Mouse (Mus musculus): ENCODE measurements at regions not wholly inside any gene's neighbourhood (a gene's known extent, or its start where the extent isn't known, plus 50 kb on each side); places are given as distances from the start of the nearest gene placed in this dataset.

DNA sequence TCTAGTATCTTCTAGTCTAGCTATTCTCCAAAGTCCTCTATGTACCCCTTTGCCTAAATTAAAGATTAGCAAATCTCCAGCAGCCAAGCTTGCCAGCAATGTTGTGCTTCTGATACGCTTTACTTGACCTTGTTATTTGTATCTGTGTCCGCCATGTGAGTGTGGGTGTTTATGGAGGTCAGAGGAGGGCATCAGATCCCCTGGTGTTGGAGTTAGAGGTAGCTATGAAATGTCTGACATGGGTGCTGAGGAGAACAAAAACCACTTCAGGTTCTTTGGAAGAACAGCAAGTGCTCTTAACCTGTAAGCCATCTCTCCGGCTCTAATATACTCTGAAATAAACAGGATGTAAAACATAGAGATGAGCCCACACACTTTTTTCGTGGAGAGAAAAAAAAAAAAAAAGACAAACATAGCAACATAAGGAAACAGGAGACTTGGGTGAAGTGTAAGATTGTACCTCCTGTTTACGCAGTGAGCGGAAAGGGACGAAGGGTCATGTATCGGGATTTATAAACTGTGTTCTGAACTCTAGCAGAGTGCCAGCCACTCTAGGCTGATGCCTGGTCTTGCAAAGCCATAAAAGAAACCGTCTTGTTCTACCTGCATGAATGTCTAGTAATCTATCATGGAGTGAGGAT, 326.3 kb downstream of the Gadd45g start:
- no peak overlapping the region for H3K4me3 ChIP-seq (ENCODE audit: insufficient read depth, poor library complexity, severe bottlenecking)

DNA sequence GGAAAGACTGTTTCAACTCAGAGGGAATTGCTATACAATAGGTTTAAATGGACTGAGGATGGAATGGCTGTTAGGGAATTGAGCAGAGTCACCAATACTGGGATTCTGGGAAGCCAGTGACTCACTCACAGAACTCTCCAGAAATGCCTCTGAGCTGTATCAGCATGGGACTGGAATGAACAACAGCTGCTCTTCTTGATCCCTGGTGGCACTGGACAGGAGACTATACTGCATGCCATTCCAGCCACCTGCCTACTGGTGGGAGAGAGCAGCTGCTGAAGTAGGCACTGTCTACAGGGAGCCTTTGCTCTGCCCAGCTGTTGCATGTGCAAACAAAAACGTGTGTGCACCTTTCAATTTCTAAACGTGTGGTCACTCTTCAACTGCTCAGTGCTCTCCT, 329.2 kb downstream of the Gadd45g start:
- TF ChIP-seq CTCF (IDR thresholded peaks at IDR 0.05; ENCODE audit: control insufficient read depth, insufficient read depth, insufficient read length), result no peak
- peak; percentile 51 for TF ChIP-seq FOSL1 (IDR thresholded peaks at IDR 0.05; ENCODE audit: insufficient read depth, low read length, poor library complexity, severe bottlenecking)
- peak; percentile 44 for TF ChIP-seq MAX (IDR thresholded peaks at IDR 0.05)
- TF ChIP-seq CEBPB (IDR thresholded peaks at IDR 0.05; ENCODE audit: low read depth), result no peak
- TF ChIP-seq MYOD1 (IDR thresholded peaks at IDR 0.05; ENCODE audit: control insufficient read depth, insufficient read length, low read depth), result peak; percentile 98
- no peak overlapping the region for H3ac ChIP-seq (ENCODE audit: control insufficient read depth, insufficient read length, low read depth)
- H3K27me3 ChIP-seq (ENCODE audit: control insufficient read depth, insufficient read depth, insufficient read length), result no peaks in the 10 kb centered on the region
- H3K79me2 ChIP-seq (ENCODE audit: control insufficient read depth, insufficient read depth), result no peaks in the 10 kb centered on the region
- H3K4me3 ChIP-seq (ENCODE audit: insufficient read depth, poor library complexity, severe bottlenecking), result no peak overlapping the region
- no peaks in the 10 kb centered on the region for H3K36me3 ChIP-seq (ENCODE audit: control insufficient read depth, insufficient read depth)
- no peaks in the 10 kb centered on the region for H3K79me3 ChIP-seq (ENCODE audit: low read depth)

More for the DNA sequence above, 326.3 kb downstream of the Gadd45g start:
- TF ChIP-seq CEBPB (IDR thresholded peaks at IDR 0.05; ENCODE audit: low read depth), result no peak
- no peak for TF ChIP-seq FOSL1 (IDR thresholded peaks at IDR 0.05; ENCODE audit: insufficient read depth, low read length, poor library complexity, severe bottlenecking)
- no peak for TF ChIP-seq MYOD1 (IDR thresholded peaks at IDR 0.05; ENCODE audit: control insufficient read depth, insufficient read length, low read depth)
- no peak for TF ChIP-seq MYOG (IDR thresholded peaks at IDR 0.05; ENCODE audit: control insufficient read depth, extremely low read depth, insufficient read length)
- no peak for TF ChIP-seq MAX (IDR thresholded peaks at IDR 0.05)
- no peak for TF ChIP-seq USF1 (IDR thresholded peaks at IDR 0.05; ENCODE audit: low read depth)
- no peak for TF ChIP-seq CTCF (IDR thresholded peaks at IDR 0.05; ENCODE audit: control insufficient read depth, insufficient read depth, insufficient read length)
- no peaks in the 10 kb centered on the region for H3K36me3 ChIP-seq (ENCODE audit: control insufficient read depth, insufficient read depth)
- no peaks in the 10 kb centered on the region for H3K27me3 ChIP-seq (ENCODE audit: control insufficient read depth, insufficient read depth, insufficient read length)
- no peak overlapping the region for H3ac ChIP-seq (ENCODE audit: control insufficient read depth, insufficient read length, low read depth)
- no peaks in the 10 kb centered on the region for H3K79me3 ChIP-seq (ENCODE audit: low read depth)
- H3K79me2 ChIP-seq (ENCODE audit: control insufficient read depth, insufficient read depth), result no peaks in the 10 kb centered on the region

DNA sequence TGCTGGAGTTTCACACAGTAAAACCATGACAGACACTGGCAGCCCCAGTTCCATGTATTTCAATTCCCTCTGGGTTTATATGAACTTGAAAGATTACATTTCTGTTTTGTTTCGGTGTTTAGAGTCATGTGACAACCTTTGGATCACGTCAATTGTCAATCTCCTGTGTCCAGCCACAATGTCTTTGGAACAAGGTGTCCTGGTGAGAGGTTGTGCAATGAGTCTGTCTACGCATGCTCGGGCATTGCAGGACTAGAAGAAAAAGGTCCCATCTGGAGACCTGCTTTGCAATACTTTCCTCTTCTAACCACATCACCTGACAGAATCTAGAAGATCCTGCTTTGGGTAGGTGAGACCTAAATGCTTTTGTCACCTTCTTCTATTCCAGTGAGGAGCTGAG, 333.5 kb downstream of the Gadd45g start:
- no peaks in the 10 kb centered on the region for H3K79me2 ChIP-seq (ENCODE audit: control insufficient read depth, insufficient read depth)
- TF ChIP-seq FOSL1 (IDR thresholded peaks at IDR 0.05; ENCODE audit: insufficient read depth, low read length, poor library complexity, severe bottlenecking) (no peak), CEBPB (IDR thresholded peaks at IDR 0.05; ENCODE audit: low read depth) (no peak), MYOD1 (IDR thresholded peaks at IDR 0.05; ENCODE audit: control insufficient read depth, insufficient read length, low read depth) (no peak), USF1 (IDR thresholded peaks at IDR 0.05; ENCODE audit: low read depth) (no peak), MAX (IDR thresholded peaks at IDR 0.05) (no peak), CTCF (IDR thresholded peaks at IDR 0.05; ENCODE audit: control insufficient read depth, insufficient read depth, insufficient read length) (no peak)
- H3ac ChIP-seq (ENCODE audit: control insufficient read depth, insufficient read length, low read depth), result no peak overlapping the region
- no peaks in the 10 kb centered on the region for H3K79me3 ChIP-seq (ENCODE audit: low read depth)
- no peak overlapping the region for H3K4me3 ChIP-seq (ENCODE audit: insufficient read depth, poor library complexity, severe bottlenecking)
- H3K36me3 ChIP-seq (ENCODE audit: control insufficient read depth, insufficient read depth), result no peaks in the 10 kb centered on the region
- H3K27me3 ChIP-seq (ENCODE audit: control insufficient read depth, insufficient read depth, insufficient read length), result no peaks in the 10 kb centered on the region

- Histone ChIP-seq H3ac (ENCODE audit: control insufficient read depth, insufficient read length, low read depth) (no peak overlapping the region), H3K27me3 (ENCODE audit: control insufficient read depth, insufficient read depth, insufficient read length) (no peaks in the 10 kb centered on the region), H3K36me3 (ENCODE audit: control insufficient read depth, insufficient read depth) (no peaks in the 10 kb centered on the region), H3K79me3 (ENCODE audit: low read depth) (no peaks in the 10 kb centered on the region), H3K79me2 (ENCODE audit: control insufficient read depth, insufficient read depth) (no peaks in the 10 kb centered on the region), H3K4me3 (ENCODE audit: insufficient read depth, poor library complexity, severe bottlenecking) (no peak overlapping the region)
- no peak for TF ChIP-seq MAX (IDR thresholded peaks at IDR 0.05)
Measured at GRCm38 (mm10) chr13:52183635-52184034, 337.2 kb downstream of the Gadd45g start.

- Histone ChIP-seq H3K36me3 (ENCODE audit: control insufficient read depth, insufficient read depth) (no peaks in the 10 kb centered on the region), H3K27me3 (ENCODE audit: control insufficient read depth, insufficient read depth, insufficient read length) (no peaks in the 10 kb centered on the region), H3K4me3 (ENCODE audit: insufficient read depth, poor library complexity, severe bottlenecking) (no peak overlapping the region), H3K79me3 (ENCODE audit: low read depth) (no peaks in the 10 kb centered on the region), H3ac (ENCODE audit: control insufficient read depth, insufficient read length, low read depth) (no peak overlapping the region), H3K79me2 (ENCODE audit: control insufficient read depth, insufficient read depth) (no peaks in the 10 kb centered on the region)
- no peak for TF ChIP-seq MYOD1 (IDR thresholded peaks at IDR 0.05; ENCODE audit: control insufficient read depth, insufficient read length, low read depth)
- no peak for TF ChIP-seq MAX (IDR thresholded peaks at IDR 0.05)
- no peak for TF ChIP-seq FOSL1 (IDR thresholded peaks at IDR 0.05; ENCODE audit: insufficient read depth, low read length, poor library complexity, severe bottlenecking)
- no peak for TF ChIP-seq USF1 (IDR thresholded peaks at IDR 0.05; ENCODE audit: low read depth)
- no peak for TF ChIP-seq CTCF (IDR thresholded peaks at IDR 0.05; ENCODE audit: control insufficient read depth, insufficient read depth, insufficient read length)
- no peak for TF ChIP-seq MYOG (IDR thresholded peaks at IDR 0.05; ENCODE audit: control insufficient read depth, extremely low read depth, insufficient read length)
- TF ChIP-seq CEBPB (IDR thresholded peaks at IDR 0.05; ENCODE audit: low read depth), result no peak
Measured at GRCm38 (mm10) chr13:52185574-52185973, 339.1 kb downstream of the Gadd45g start.

GRCm38 (mm10) chr13:52187841-52188604, 341.5 kb downstream of the Gadd45g start:
- no peak overlapping the region for H3ac ChIP-seq (ENCODE audit: control insufficient read depth, insufficient read length, low read depth)

More at GRCm38 (mm10) chr13:52187841-52188604, 341.5 kb downstream of the Gadd45g start:
- H3K79me3 ChIP-seq (ENCODE audit: low read depth), result no peaks in the 10 kb centered on the region
- H3K4me3 ChIP-seq (ENCODE audit: insufficient read depth, poor library complexity, severe bottlenecking), result no peak overlapping the region
- no peaks in the 10 kb centered on the region for H3K36me3 ChIP-seq (ENCODE audit: control insufficient read depth, insufficient read depth)
- H3K79me2 ChIP-seq (ENCODE audit: control insufficient read depth, insufficient read depth), result no peaks in the 10 kb centered on the region
- H3K27me3 ChIP-seq (ENCODE audit: control insufficient read depth, insufficient read depth, insufficient read length), result no peaks in the 10 kb centered on the region
- no peak for TF ChIP-seq USF1 (IDR thresholded peaks at IDR 0.05; ENCODE audit: low read depth)
- TF ChIP-seq MAX (IDR thresholded peaks at IDR 0.05), result no peak
- no peak for TF ChIP-seq MYOG (IDR thresholded peaks at IDR 0.05; ENCODE audit: control insufficient read depth, extremely low read depth, insufficient read length)

Data from C2C12 (cell line).